26 mouse cellular contexts compared by ENCODE assay signal in the genomic region with DNA sequence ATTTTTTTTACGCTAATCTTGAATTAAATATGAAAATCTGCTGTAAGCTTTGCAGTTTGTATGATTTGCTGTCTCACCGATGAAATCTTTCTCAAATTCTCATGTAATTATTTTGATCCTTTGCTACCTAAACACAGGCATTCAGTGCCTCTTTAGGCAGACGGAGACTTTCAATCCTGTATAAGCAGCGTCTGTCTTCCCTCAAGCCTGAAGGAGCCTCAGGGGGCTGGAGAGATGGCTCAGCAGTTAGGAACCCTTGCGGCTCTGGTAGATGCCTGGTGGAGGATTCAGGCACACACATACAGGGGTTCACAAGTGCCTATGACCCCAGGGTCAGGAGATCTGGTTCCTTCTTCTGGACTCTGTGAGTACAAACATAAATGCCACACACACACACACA. TPM values are rescaled to one million over a fixed set of nuclear protein-coding genes. Genes with fewer than 3 reads are reported as not detected.
DNase-seq lines count a peak whose midpoint lies in the region; ATAC-seq and TF ChIP-seq lines count a peak whose summit lies in the region.
"Had no signal": no experiment of that assay in that cellular context is flagged by ENCODE, and none has a peak within 500 bp of the region (broad histone marks: within the 10 kb centered on the region; RNA-seq: fewer than 3 reads in every experiment).

No protein-coding gene starts in this region.

- 45% methylated on average over 5 of the region's 5 CpGs for WGBS in forebrain, embryonic 11.5 days
- WGBS in hindbrain, embryonic 15.5 days, result 29% methylated on average over 5 of the region's 5 CpGs
- 24% methylated on average over 5 of the region's 5 CpGs for WGBS in midbrain, postnatal 0 days

- no peaks in the 10 kb centered on the region for H3K27me3 ChIP-seq in forebrain, embryonic 11.5 days (ENCODE audit: control insufficient read depth, insufficient read depth, low read length)
- no peaks in the 10 kb centered on the region for H3K27me3 ChIP-seq in hindbrain, embryonic 15.5 days
- H3K27me3 ChIP-seq in midbrain, postnatal 0 days (ENCODE audit: insufficient read depth, low read length), result no peaks in the 10 kb centered on the region

- no peak for TF ChIP-seq CTCF in midbrain, postnatal 0 days (IDR thresholded peaks at IDR 0.05)

- H3K9me3 ChIP-seq in forebrain, embryonic 11.5 days (ENCODE audit: control insufficient read depth, low read length), result no peaks in the 10 kb centered on the region
- no peaks in the 10 kb centered on the region for H3K9me3 ChIP-seq in hindbrain, embryonic 15.5 days
- no peaks in the 10 kb centered on the region for H3K9me3 ChIP-seq in midbrain, postnatal 0 days (ENCODE audit: low read length)

- DNase-seq in brain, embryonic 18.5 days (ENCODE audit: low read depth, low spot score), result peak; percentile 55
- no peak for DNase-seq in forebrain, embryonic 11.5 days (ENCODE audit: low spot score)
- DNase-seq in midbrain, postnatal 0 days (ENCODE audit: low spot score), result peak; percentile 6
- no peak for DNase-seq in layer of hippocampus, adult 9-10 months (ENCODE audit: low spot score)
- no peak for DNase-seq in thymus, postnatal 10 days (ENCODE audit: low spot score in 2 of 2)
- no peak for DNase-seq in thymus, postnatal 0 days (ENCODE audit: low spot score)
- DNase-seq: cerebellum, adult 18-20 months; cerebellum, postnatal 36 days; heart, postnatal 14 days; liver; liver, postnatal 0 days; lung, postnatal 14 days; thymus, adult 18-20 months had no signal

- no peak overlapping the region for H3K4me2 ChIP-seq in forebrain, embryonic 11.5 days (ENCODE audit: low read depth, low read length, severe bottlenecking)
- peak overlapping the region; percentile 11; the same call in 1 of the 2 replicates for H3K4me2 ChIP-seq in hindbrain, embryonic 15.5 days
- H3K4me2 ChIP-seq in midbrain, postnatal 0 days (ENCODE audit: low read depth, low read length, poor library complexity, severe bottlenecking), result 0 out of 2 replicates have a peak overlapping the region, but pooled peaks have one; percentile 7
- H3K4me2 ChIP-seq: heart, embryonic 11.5 days had no signal

- H3K36me3 ChIP-seq in forebrain, embryonic 11.5 days (ENCODE audit: control insufficient read depth, insufficient read depth, low read length), result no peaks in the 10 kb centered on the region
- H3K36me3 ChIP-seq in hindbrain, embryonic 15.5 days, result no peaks in the 10 kb centered on the region
- no peaks in the 10 kb centered on the region for H3K36me3 ChIP-seq in midbrain, postnatal 0 days (ENCODE audit: insufficient read depth, low read length)

- peak; percentile 55; the same call in 1 of the 2 replicates for ATAC-seq in forebrain, embryonic 11.5 days (replicated peaks; ENCODE audit: low FRiP score)
- no peak for ATAC-seq in hindbrain, embryonic 15.5 days (ENCODE audit: low FRiP score, low read depth)
- ATAC-seq in midbrain, postnatal 0 days (ENCODE audit: low FRiP score), result no peak
- ATAC-seq: liver, postnatal 0 days had no signal

- H3K27ac ChIP-seq in forebrain, embryonic 11.5 days (ENCODE audit: low read depth, low read length), result no peak overlapping the region
- peak overlapping the region; percentile 54; the same call in 1 of the 2 replicates for H3K27ac ChIP-seq in hindbrain, embryonic 15.5 days (replicated peaks)
- H3K27ac ChIP-seq in midbrain, postnatal 0 days (ENCODE audit: low read depth, low read length), result no peak overlapping the region

- no peak overlapping the region for H3K4me3 ChIP-seq in forebrain, embryonic 11.5 days (ENCODE audit: low read depth, low read length)
- no peak overlapping the region for H3K4me3 ChIP-seq in hindbrain, embryonic 15.5 days
- H3K4me3 ChIP-seq in midbrain, postnatal 0 days (ENCODE audit: low read depth, low read length), result no peak overlapping the region
- H3K4me3 ChIP-seq: erythroblast, embryonic 14.5 days had no signal

- H3K9ac ChIP-seq in forebrain, embryonic 11.5 days (ENCODE audit: low read length), result no peak overlapping the region
- H3K9ac ChIP-seq in hindbrain, embryonic 15.5 days, result no peak overlapping the region
- H3K9ac ChIP-seq in midbrain, postnatal 0 days (replicated peaks; ENCODE audit: low read length, poor library complexity, severe bottlenecking), result no peak overlapping the region
- H3K9ac ChIP-seq: liver, postnatal 0 days had no signal

- H3K4me1 ChIP-seq in forebrain, embryonic 11.5 days (replicated peaks; ENCODE audit: control insufficient read depth, insufficient read depth, low read length), result peaks cover 3% of the 10 kb centered on the region; the same call in 1 of the 2 replicates
- peaks cover 11% of the 10 kb centered on the region for H3K4me1 ChIP-seq in hindbrain, embryonic 15.5 days (replicated peaks)
- no peaks in the 10 kb centered on the region for H3K4me1 ChIP-seq in midbrain, postnatal 0 days (ENCODE audit: insufficient read depth, low read length)

RNA-seq across cellular contexts. Expression of gene 1810065E05Rik, which starts 20.3 kb away (rescaled TPM):
- polyA plus RNA-seq in forebrain, embryonic 11.5 days (2014; fragmentation: Nextera tagmentation; extraction: Ambion mirVana), result not detected in 2 replicates
- not detected in 2 replicates for polyA plus RNA-seq in hindbrain, embryonic 15.5 days (2015; fragmentation: Nextera tagmentation; extraction: Ambion mirVana)
- not detected in 2 replicates for total RNA-seq in midbrain, postnatal 0 days (2014; rRNA removed)
- polyA plus RNA-seq in midbrain, postnatal 0 days (2015; fragmentation: Nextera tagmentation; extraction: Ambion mirVana), result not detected in 2 replicates
- polyA plus RNA-seq in thymus, postnatal 0 days (2015; fragmentation: Nextera tagmentation; extraction: Ambion mirVana), result 0.40 and 0.64 TPM in 2 replicates
- total RNA-seq: ES-E14; gastrocnemius, postnatal 4 days; heart, postnatal 14 days; layer of hippocampus, postnatal 25 days; left cerebral cortex, postnatal 25 days had no signal
- polyA plus RNA-seq: embryonic facial prominence, embryonic 11.5 days; erythroblast, embryonic 14.5 days; heart, embryonic 11.5 days; intestine, embryonic 14.5 days; kidney, embryonic 14.5 days; liver, postnatal 0 days; neural tube, embryonic 11.5 days had no signal

RNA-seq across cellular contexts. Expression of gene Lypd8, which starts 21.8 kb away (rescaled TPM):
- polyA plus RNA-seq in forebrain, embryonic 11.5 days (2014; fragmentation: Nextera tagmentation; extraction: Ambion mirVana), result not detected in 2 replicates
- 0.39 TPM in 1 of 2 replicates, not detected in the other for polyA plus RNA-seq in hindbrain, embryonic 15.5 days (2015; fragmentation: Nextera tagmentation; extraction: Ambion mirVana)
- not detected in 2 replicates for total RNA-seq in midbrain, postnatal 0 days (2014; rRNA removed)
- polyA plus RNA-seq in midbrain, postnatal 0 days (2015; fragmentation: Nextera tagmentation; extraction: Ambion mirVana), result not detected in 2 replicates
- polyA plus RNA-seq in thymus, postnatal 0 days (2015; fragmentation: Nextera tagmentation; extraction: Ambion mirVana), result 1.6 and 2.1 TPM in 2 replicates
- total RNA-seq: ES-E14; gastrocnemius, postnatal 4 days; heart, postnatal 14 days; left cerebral cortex, postnatal 25 days had no signal
- polyA plus RNA-seq: embryonic facial prominence, embryonic 11.5 days; erythroblast, embryonic 14.5 days; heart, embryonic 11.5 days; kidney, embryonic 14.5 days; liver, postnatal 0 days; neural tube, embryonic 11.5 days had no signal

RNA-seq across cellular contexts. Expression of gene Gm12253, which starts 31.7 kb away (rescaled TPM):
- polyA plus RNA-seq in forebrain, embryonic 11.5 days (2014; fragmentation: Nextera tagmentation; extraction: Ambion mirVana), result not detected in 2 replicates
- polyA plus RNA-seq in hindbrain, embryonic 15.5 days (2015; fragmentation: Nextera tagmentation; extraction: Ambion mirVana), result not detected in 2 replicates
- total RNA-seq in midbrain, postnatal 0 days (2014; rRNA removed), result not detected in 2 replicates
- polyA plus RNA-seq in midbrain, postnatal 0 days (2015; fragmentation: Nextera tagmentation; extraction: Ambion mirVana), result not detected in 2 replicates
- 0.12 and 0.23 TPM in 2 replicates for polyA plus RNA-seq in thymus, postnatal 0 days (2015; fragmentation: Nextera tagmentation; extraction: Ambion mirVana)
- total RNA-seq: ES-E14; gastrocnemius, postnatal 4 days; heart, postnatal 14 days; layer of hippocampus, postnatal 25 days; left cerebral cortex, postnatal 25 days had no signal
- polyA plus RNA-seq: embryonic facial prominence, embryonic 11.5 days; erythroblast, embryonic 14.5 days; heart, embryonic 11.5 days; intestine, embryonic 14.5 days; kidney, embryonic 14.5 days; large intestine, adult 2 months; liver, postnatal 0 days; neural tube, embryonic 11.5 days; small intestine, adult 2 months had no signal

RNA-seq across cellular contexts. Expression of gene Lypd9, which starts 52.1 kb away (rescaled TPM):
- polyA plus RNA-seq in forebrain, embryonic 11.5 days (2014; fragmentation: Nextera tagmentation; extraction: Ambion mirVana), result not detected in 2 replicates
- not detected in 2 replicates for polyA plus RNA-seq in hindbrain, embryonic 15.5 days (2015; fragmentation: Nextera tagmentation; extraction: Ambion mirVana)
- not detected in 2 replicates for total RNA-seq in midbrain, postnatal 0 days (2014; rRNA removed)
- polyA plus RNA-seq in midbrain, postnatal 0 days (2015; fragmentation: Nextera tagmentation; extraction: Ambion mirVana), result not detected in 2 replicates
- polyA plus RNA-seq in thymus, postnatal 0 days (2015; fragmentation: Nextera tagmentation; extraction: Ambion mirVana), result not detected in 2 replicates
- total RNA-seq: ES-E14; gastrocnemius, postnatal 4 days; heart, postnatal 14 days; layer of hippocampus, postnatal 25 days; left cerebral cortex, postnatal 25 days had no signal
- polyA plus RNA-seq: embryonic facial prominence, embryonic 11.5 days; erythroblast, embryonic 14.5 days; heart, embryonic 11.5 days; intestine, embryonic 14.5 days; kidney, embryonic 14.5 days; large intestine, adult 2 months; liver, postnatal 0 days; neural tube, embryonic 11.5 days; small intestine, adult 2 months had no signal

Comparison
In these comparisons a context has a peak if more than half of its experiments do, and no peak if none do; other contexts are left out.
1. DNase-seq: peak in brain, embryonic 18.5 days (single experiment) and midbrain, postnatal 0 days (single experiment); none in forebrain, embryonic 11.5 days (single experiment), layer of hippocampus, adult 9-10 months (single experiment), thymus, postnatal 10 days (0 of 2) and thymus, postnatal 0 days (single experiment).